Mouse (Mus musculus): ENCODE data around the gene Accs.

Gene Accs

GRCm38 (mm10) chr2:93849505-93850089 lies at the start of gene Accs:
Accs (minus strand) TSS chr2:93849943.
- peak; percentile 78 to 82 for DNase-seq

GRCm38 (mm10) chr2:93891611-93892280 lies 42.0 kb upstream of the Accs start:
- peak; percentile 68 to 82 for DNase-seq

GRCm38 (mm10) chr2:93890143-93890542 lies 40.4 kb upstream of the Accs start:
- peak in 1 of 2 experiments; percentile 29 for DNase-seq

GRCm38 (mm10) chr2:93889071-93889470 lies 39.3 kb upstream of the Accs start:
- no peak for DNase-seq

GRCm38 (mm10) chr2:93888366-93888765 lies 38.6 kb upstream of the Accs start:
- no peak for DNase-seq

- no peak for DNase-seq
Observed at GRCm38 (mm10) chr2:93887273-93887672, 37.5 kb upstream of the Accs start.

- DNase-seq = no peak
Observed at GRCm38 (mm10) chr2:93886013-93886794, 36.5 kb upstream of the Accs start.

- no peak for DNase-seq
Observed at GRCm38 (mm10) chr2:93883066-93883465, 33.3 kb upstream of the Accs start.

GRCm38 (mm10) chr2:93881640-93882367 lies 32.1 kb upstream of the Accs start:
- DNase-seq = no peak

GRCm38 (mm10) chr2:93880981-93881380 lies 31.2 kb upstream of the Accs start:
- DNase-seq = no peak

- DNase-seq = no peak
Observed at GRCm38 (mm10) chr2:93880450-93880849, 30.7 kb upstream of the Accs start.

GRCm38 (mm10) chr2:93877005-93877404 lies 27.3 kb upstream of the Accs start:
- no peak for DNase-seq

GRCm38 (mm10) chr2:93874606-93875005 lies 24.9 kb upstream of the Accs start:
- DNase-seq = peak; percentile 75 to 86

- peak in 1 of 2 experiments; percentile 22 for DNase-seq
Observed at GRCm38 (mm10) chr2:93874227-93874514, 24.4 kb upstream of the Accs start.

GRCm38 (mm10) chr2:93873449-93874226 lies 23.9 kb upstream of the Accs start:
- DNase-seq = no peak

- no peak for DNase-seq
Observed at GRCm38 (mm10) chr2:93872257-93872656, 22.5 kb upstream of the Accs start.

- DNase-seq = no peak
Observed at GRCm38 (mm10) chr2:93871411-93871925, 21.7 kb upstream of the Accs start.

GRCm38 (mm10) chr2:93870842-93871241 lies 21.1 kb upstream of the Accs start:
- peak; percentile 85 to 88 for DNase-seq

- DNase-seq = no peak
Observed at GRCm38 (mm10) chr2:93869107-93869600, 19.4 kb upstream of the Accs start, which contains the start of gene Accsl. Accsl (minus strand) TSS chr2:93869157.

- DNase-seq = no peak
Observed at GRCm38 (mm10) chr2:93868566-93868965, 18.8 kb upstream of the Accs start.

- DNase-seq = no peak
Observed at GRCm38 (mm10) chr2:93863229-93863628, 13.5 kb upstream of the Accs start.

- no peak for DNase-seq
Observed at GRCm38 (mm10) chr2:93858845-93859244, 9.1 kb upstream of the Accs start.

All from cerebellum, postnatal 10 days (tissue).